Mouse (Mus musculus): ENCODE data around the gene Slc22a23.

DNA sequence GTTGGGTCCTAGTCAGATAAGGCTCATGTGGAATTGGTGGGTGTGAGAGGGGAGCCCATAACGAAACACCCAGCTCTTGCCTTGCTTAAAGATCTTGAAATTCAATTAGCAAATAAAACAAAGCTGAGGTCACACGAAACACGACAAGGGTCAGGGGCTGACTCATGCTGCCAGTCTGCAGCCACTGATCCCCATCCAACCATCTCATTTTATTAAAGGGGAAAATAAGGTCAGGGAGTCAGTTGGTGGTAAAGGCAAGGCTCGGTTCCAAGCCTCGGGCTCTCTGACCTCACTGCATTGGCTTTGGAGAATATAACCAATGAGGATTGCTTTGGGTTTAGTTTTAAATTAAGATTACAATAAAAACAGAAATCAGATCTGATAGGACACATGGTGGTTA, 110.5 kb downstream of the Slc22a23 start:
- no peak for TF ChIP-seq CTCF (IDR thresholded peaks at IDR 0.05; ENCODE audit: borderline replicate concordance, insufficient read depth, low read depth, low read length)
- TF ChIP-seq POLR2A (IDR thresholded peaks at IDR 0.05; ENCODE audit: borderline replicate concordance, insufficient read depth, low read length): no peak

All from cerebellum, adult 2 months (tissue).